Mouse (Mus musculus) liver, postnatal 0 days (tissue): Measurements from ENCODE around the gene Dnal1. TPM values are rescaled to one million over a fixed set of nuclear protein-coding genes. Genes with fewer than 3 reads are reported as not detected.

Experiments
- ATAC-seq: fragments of 200-750 bp; cut with Nextera tagmentation; 2 replicates; pipeline ENCODE4 v1.8.0; 2017; ENCODE audit warnings: mild to moderate bottlenecking, moderate library complexity
- DNase-seq: peaks from one replicate; pipeline ENCODE4 v3.0.0-alpha.2; 2016
- H3K27ac ChIP-seq: fragments of 300-500 bp; sonication (generic); 2 replicates; pipeline ENCODE4 v1.5.1; 2014; ENCODE audit warnings: antibody characterized with exemption, moderate library complexity, mild to moderate bottlenecking, low read depth
- H3K27me3 ChIP-seq: fragments of 300-500 bp; sonication (generic); 2 replicates; pipeline ENCODE4 v1.6.1; 2014; ENCODE audit warnings: low read length, control low read depth, mixed read lengths; ENCODE audit not compliant: insufficient read depth
- H3K36me3 ChIP-seq: fragments of 300-500 bp; sonication (generic); replicated peaks from 2 replicates; pipeline ENCODE4 v1.6.1; 2014; ENCODE audit warnings: mild to moderate bottlenecking, control low read depth, low read length, moderate library complexity, mixed read lengths; ENCODE audit not compliant: insufficient read depth
- H3K4me1 ChIP-seq: fragments of 300-500 bp; sonication (generic); 2 replicates; pipeline ENCODE4 v1.6.1; 2014; ENCODE audit warnings: antibody characterized with exemption, mild to moderate bottlenecking, control low read depth; ENCODE audit not compliant: insufficient read depth
- H3K4me2 ChIP-seq: fragments of 300-500 bp; sonication (generic); 2 replicates; pipeline ENCODE4 v1.6.1; 2014; ENCODE audit warnings: low read depth, mild to moderate bottlenecking, low read length, moderate library complexity, mixed read lengths
- H3K4me3 ChIP-seq: fragments of 300-500 bp; sonication (generic); 2 replicates; pipeline ENCODE4 v1.5.1; 2014; ENCODE audit warnings: low read depth, low read length
- H3K9ac ChIP-seq: fragments of 300-500 bp; sonication (generic); replicated peaks from 2 replicates; pipeline ENCODE4 v1.6.1; 2014; ENCODE audit warnings: mild to moderate bottlenecking, moderate library complexity
- H3K9me3 ChIP-seq: fragments of 300-500 bp; sonication (generic); 2 replicates; pipeline ENCODE4 v1.6.1; 2016; ENCODE audit warnings: mild to moderate bottlenecking, control low read depth, low read length, mixed read lengths
- CTCF ChIP-seq: sonication (generic); IDR thresholded peaks from 2 replicates; pipeline ENCODE4 v1.5.1; 2016; ENCODE audit warnings: antibody characterized with exemption, low read depth
- EP300 ChIP-seq: IDR thresholded peaks from 2 replicates; pipeline ENCODE4 v1.6.1; 2016; ENCODE audit warnings: antibody characterized with exemption, low read depth, mild to moderate bottlenecking
- WGBS: fragments of 180-500 bp; shearing (Covaris S2); extraction: QIAGEN DNeasy Blood & Tissue Kit; methylation state at CpG from one replicate; pipeline ENCODE4 v1.1.7; 2014; ENCODE audit not compliant: insufficient replicate concordance; 5-methylcytosine and 5-hydroxymethylcytosine counted together
- polyA plus RNA-seq: library from polyadenylated mRNA; unstranded; fragments of >200 nt; fragmentation: Nextera tagmentation; extraction: Ambion mirVana; gene quantifications from 2 replicates; pipeline ENCODE4 v1.2.1, GENCODE M21; 2015

Gene Dnal1
- polyA plus RNA-seq, 1 experiment from 2014 or later: 0.13 TPM

DNA sequence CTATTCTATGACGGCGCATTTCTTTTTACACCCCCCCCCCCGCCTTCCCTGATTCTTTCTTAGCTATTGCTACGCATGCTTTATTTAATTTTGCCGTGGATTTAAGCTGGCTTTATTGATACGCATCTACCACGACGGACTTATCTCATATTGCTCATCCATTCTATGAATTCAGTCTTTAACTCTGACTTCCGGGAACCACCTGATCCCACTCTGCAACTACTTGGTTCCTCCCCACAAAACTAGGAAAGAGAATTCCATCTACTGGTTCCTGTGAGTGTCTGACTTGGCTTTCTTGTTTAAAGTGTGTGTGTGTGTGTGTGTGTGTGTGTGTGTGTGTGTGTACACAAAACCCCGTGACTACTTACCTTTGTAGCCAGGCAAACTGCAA is 34.5 kb downstream of the Dnal1 start:
- no peak overlapping the region for H3K27ac ChIP-seq
- ATAC-seq (no peak), DNase-seq (peak; percentile 15)
- no peaks in the 10 kb centered on the region for H3K9me3 ChIP-seq
- H3K4me3 ChIP-seq: peak overlapping the region; percentile 53
- 24% methylated on average over 10 of the region's 10 CpGs for WGBS
- no peak overlapping the region for H3K9ac ChIP-seq
- no peak for TF ChIP-seq EP300
- TF ChIP-seq CTCF: no peak
- peak overlapping the region; percentile 76 for H3K4me2 ChIP-seq
- no peaks in the 10 kb centered on the region for H3K27me3 ChIP-seq
- H3K4me1 ChIP-seq: peaks cover 45% of the 10 kb centered on the region
- peaks cover 26% of the 10 kb centered on the region for H3K36me3 ChIP-seq

DNA sequence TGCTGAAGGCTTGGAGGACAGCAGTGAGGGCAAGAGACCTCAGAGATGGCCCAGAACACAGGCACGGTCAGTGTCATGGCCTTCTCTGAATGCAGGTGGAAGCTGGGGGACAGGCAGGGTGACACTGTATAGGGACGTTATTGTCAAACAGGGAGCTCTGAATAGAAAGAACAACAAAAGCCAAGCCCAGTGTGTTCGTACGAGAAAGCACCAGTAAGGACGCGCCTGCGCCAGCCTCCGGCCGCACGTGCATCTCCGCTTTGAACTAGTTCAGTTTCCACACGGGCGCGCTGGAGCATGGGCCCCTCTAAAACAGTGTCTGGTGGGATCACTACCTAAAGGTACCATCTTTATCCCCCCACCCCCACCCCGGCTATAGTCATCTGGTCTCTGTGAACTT is 35.8 kb downstream of the Dnal1 start:
- Histone ChIP-seq H3K9ac (no peak overlapping the region), H3K9me3 (no peaks in the 10 kb centered on the region), H3K27ac (peak overlapping the region; percentile 89; the same call in 1 of the 2 replicates), H3K4me1 (peaks cover 45% of the 10 kb centered on the region), H3K27me3 (no peaks in the 10 kb centered on the region), H3K4me2 (no peak overlapping the region), H3K36me3 (peaks cover 37% of the 10 kb centered on the region), H3K4me3 (no peak overlapping the region)
- TF ChIP-seq CTCF: no peak
- TF ChIP-seq EP300: no peak
- ATAC-seq (no peak), DNase-seq (no peak)
- 96% methylated on average over 15 of the region's 15 CpGs for WGBS

DNA sequence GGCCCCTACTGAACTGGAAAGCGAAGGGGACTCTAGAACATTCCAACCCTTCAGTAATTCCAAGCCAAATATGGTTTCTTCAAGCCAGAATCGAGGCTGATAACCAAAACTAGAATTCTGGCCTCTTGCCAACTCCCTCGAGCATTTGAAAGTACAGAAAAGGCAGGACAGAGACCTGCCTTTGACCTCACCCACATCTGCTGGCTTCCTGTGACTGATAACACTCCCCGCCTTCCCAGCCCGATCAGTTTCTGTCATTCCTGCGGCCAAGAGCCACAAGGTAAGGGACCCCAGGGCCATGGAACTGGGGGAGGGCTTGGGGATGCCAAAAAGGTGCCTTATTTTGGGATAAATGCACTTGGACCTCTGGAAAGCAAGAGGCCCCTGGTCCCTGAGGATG is 36.8 kb downstream of the Dnal1 start:
- peak; percentile 89 for TF ChIP-seq EP300
- TF ChIP-seq CTCF: no peak
- peak overlapping the region; percentile 51 for H3K4me3 ChIP-seq
- peak; percentile 87 for ATAC-seq
- peak overlapping the region; percentile 52 for H3K9ac ChIP-seq
- H3K36me3 ChIP-seq: peaks cover 45% of the 10 kb centered on the region
- H3K9me3 ChIP-seq: no peaks in the 10 kb centered on the region
- H3K4me2 ChIP-seq: peak overlapping the region; percentile 62
- H3K4me1 ChIP-seq: peaks cover 45% of the 10 kb centered on the region
- peak; percentile 82 for DNase-seq
- H3K27me3 ChIP-seq: no peaks in the 10 kb centered on the region
- peak overlapping the region; percentile 89 for H3K27ac ChIP-seq
- 24% methylated on average over 6 of the region's 6 CpGs for WGBS

- Histone ChIP-seq H3K27ac (peak overlapping the region; percentile 89), H3K9me3 (no peaks in the 10 kb centered on the region), H3K9ac (peak overlapping the region; percentile 52), H3K4me2 (peak overlapping the region; percentile 62), H3K27me3 (no peaks in the 10 kb centered on the region), H3K4me3 (peak overlapping the region; percentile 51), H3K4me1 (peaks cover 45% of the 10 kb centered on the region), H3K36me3 (peaks cover 55% of the 10 kb centered on the region)
- WGBS: 67% methylated on average over 10 of the region's 10 CpGs
- DNase-seq (no peak), ATAC-seq (peak; percentile 5; the same call in 1 of the 2 replicates)
- TF ChIP-seq CTCF (no peak), EP300 (no peak)
These were observed 37.7 kb downstream of the Dnal1 start for GRCm38 (mm10) chr12:84151911-84152310.

DNA sequence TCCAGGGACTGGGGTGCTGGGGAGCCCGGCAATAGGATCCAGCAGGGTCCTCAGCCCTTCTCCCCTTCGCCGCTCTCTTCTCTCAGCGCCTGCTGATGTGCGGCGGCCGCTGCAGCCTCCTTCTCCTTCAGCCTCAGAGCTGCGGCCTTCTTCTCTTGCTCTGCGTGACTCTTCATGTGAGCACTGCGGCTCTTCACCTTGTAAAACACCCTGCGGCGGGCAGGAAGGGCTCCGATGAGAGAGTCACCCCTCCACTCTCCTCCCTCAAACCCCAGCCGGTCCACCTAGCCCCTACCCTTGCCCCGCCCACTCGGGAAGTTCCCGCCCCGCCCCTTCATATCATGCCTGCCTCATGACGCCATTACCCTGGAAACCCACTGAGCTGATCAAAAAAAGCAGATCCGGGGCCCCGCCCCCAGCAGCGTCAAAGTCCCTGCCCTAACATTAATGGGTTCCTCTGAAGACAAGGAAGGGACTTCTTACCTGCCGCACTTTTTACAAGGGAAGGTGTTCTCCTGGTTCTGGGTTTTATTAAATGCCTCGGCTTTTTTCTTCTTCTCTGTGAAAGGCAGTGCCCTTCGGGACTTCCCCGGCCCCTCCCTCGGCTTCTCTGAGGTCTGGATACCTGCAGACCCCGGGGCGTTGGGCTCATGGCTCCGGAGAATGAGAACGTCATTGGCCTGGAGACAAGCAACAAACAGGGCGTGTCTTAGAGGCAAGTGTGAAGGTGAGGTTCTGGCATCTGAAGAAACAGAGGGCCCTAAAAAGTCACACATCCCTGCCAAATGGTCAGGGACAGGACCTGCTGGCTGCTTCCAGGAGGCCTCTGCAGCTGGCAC is 38.4 kb downstream of the Dnal1 start:
- Histone ChIP-seq H3K4me2 (peak overlapping the region; percentile 62), H3K4me3 (peak overlapping the region; percentile 51), H3K27me3 (no peaks in the 10 kb centered on the region), H3K9me3 (no peaks in the 10 kb centered on the region), H3K9ac (peak overlapping the region; percentile 52), H3K36me3 (peaks cover 61% of the 10 kb centered on the region), H3K4me1 (peaks cover 45% of the 10 kb centered on the region), H3K27ac (peak overlapping the region; percentile 89)
- 74% methylated on average over 32 of the region's 32 CpGs for WGBS
- TF ChIP-seq CTCF: no peak
- no peak for TF ChIP-seq EP300
- peak; percentile 72 for DNase-seq
- no peak for ATAC-seq

DNA sequence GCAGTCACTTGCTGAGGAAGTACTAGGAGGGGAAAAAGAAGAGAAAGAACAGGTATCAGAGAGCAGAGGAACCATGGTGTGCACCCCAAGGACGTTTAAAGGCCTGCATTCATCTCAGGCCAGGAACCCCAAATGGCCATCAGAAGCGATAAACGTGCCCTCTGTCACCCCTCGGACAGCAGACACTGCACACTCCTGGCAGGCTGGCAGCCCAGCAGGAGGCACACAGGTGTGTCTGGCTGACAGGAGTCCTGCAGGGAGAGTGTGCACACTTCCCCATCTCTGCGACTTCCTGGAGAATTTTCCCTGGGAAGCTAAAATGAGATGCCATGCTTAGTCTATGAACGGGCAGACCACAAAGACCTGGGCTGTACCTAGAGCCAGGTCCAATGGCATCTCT is 39.2 kb downstream of the Dnal1 start:
- H3K27ac ChIP-seq: 0 out of 2 replicates have a peak overlapping the region, but pooled peaks have one; percentile 89
- DNase-seq: no peak
- WGBS: 84% methylated on average over 6 of the region's 6 CpGs
- H3K36me3 ChIP-seq: peaks cover 70% of the 10 kb centered on the region
- H3K4me1 ChIP-seq: peaks cover 40% of the 10 kb centered on the region
- no peaks in the 10 kb centered on the region for H3K27me3 ChIP-seq
- H3K9ac ChIP-seq: no peak overlapping the region
- TF ChIP-seq CTCF: no peak
- TF ChIP-seq EP300: no peak
- H3K4me3 ChIP-seq: no peak overlapping the region
- ATAC-seq: no peak
- H3K4me2 ChIP-seq: 0 out of 2 replicates have a peak overlapping the region, but pooled peaks have one; percentile 62
- H3K9me3 ChIP-seq: no peaks in the 10 kb centered on the region
